Mouse (Mus musculus): ENCODE measurements at regions not wholly inside any gene's neighbourhood (a gene's known extent, or its start where the extent isn't known, plus 50 kb on each side); places are given as distances from the start of the nearest gene placed in this dataset.

- TF ChIP-seq CTCF (IDR thresholded peaks at IDR 0.05; ENCODE audit: control insufficient read depth, insufficient read depth, low read length), result no peak
- TF ChIP-seq POLR2A (IDR thresholded peaks at IDR 0.05; ENCODE audit: borderline replicate concordance, control insufficient read depth, low read depth, low read length), result no peak
Observed at GRCm38 (mm10) chr8:33123061-33123587, 305.4 kb upstream of the 5930422O12Rik start.

All from bone marrow, adult 2 months (tissue).